Mouse (Mus musculus): Measurements from ENCODE around the gene Sag. TPM values are rescaled to one million over a fixed set of nuclear protein-coding genes. Genes with fewer than 3 reads are reported as not detected.
A peak's percentile ranks its signal among the peaks of the same experiment; 100 is the strongest.

The Sag gene
- polyA plus RNA-seq, 1 experiment from 2014 or later: 1.8 TPM

- Histone ChIP-seq H3K27ac (ENCODE audit: low read depth) (no peak overlapping the region), H3K36me3 (ENCODE audit: control insufficient read depth, insufficient read depth, low read length) (no peaks in the 10 kb centered on the region), H3K9me3 (ENCODE audit: control insufficient read depth, low read length) (no peaks in the 10 kb centered on the region), H3K4me2 (ENCODE audit: low read length) (no peak overlapping the region), H3K27me3 (replicated peaks; ENCODE audit: control insufficient read depth, insufficient read depth, low read length) (no peaks in the 10 kb centered on the region), H3K9ac (ENCODE audit: low read length) (no peak overlapping the region), H3K4me3 (ENCODE audit: low read depth, low read length) (no peak overlapping the region), H3K4me1 (replicated peaks; ENCODE audit: control insufficient read depth, insufficient read depth, low read length) (no peaks in the 10 kb centered on the region)
- no peak for DNase-seq (ENCODE audit: low spot score)
- no peak for ATAC-seq (replicated peaks; ENCODE audit: low FRiP score, low TSS enrichment, low read depth)
Measured at GRCm38 (mm10) chr1:87871546-87871945, 68.1 kb downstream of the Sag start.

- Histone ChIP-seq H3K4me3 (ENCODE audit: low read depth, low read length) (no peak overlapping the region), H3K9me3 (ENCODE audit: control insufficient read depth, low read length) (no peaks in the 10 kb centered on the region), H3K4me1 (replicated peaks; ENCODE audit: control insufficient read depth, insufficient read depth, low read length) (peaks cover 11% of the 10 kb centered on the region; the same call in 1 of the 2 replicates), H3K27ac (ENCODE audit: low read depth) (no peak overlapping the region), H3K9ac (ENCODE audit: low read length) (no peak overlapping the region), H3K36me3 (ENCODE audit: control insufficient read depth, insufficient read depth, low read length) (no peaks in the 10 kb centered on the region), H3K27me3 (replicated peaks; ENCODE audit: control insufficient read depth, insufficient read depth, low read length) (no peaks in the 10 kb centered on the region), H3K4me2 (ENCODE audit: low read length) (no peak overlapping the region)
- DNase-seq (ENCODE audit: low spot score) (no peak), ATAC-seq (replicated peaks; ENCODE audit: low FRiP score, low TSS enrichment, low read depth) (no peak)
Measured at GRCm38 (mm10) chr1:87873081-87873480, 69.6 kb downstream of the Sag start.

- no peaks in the 10 kb centered on the region for H3K27me3 ChIP-seq (replicated peaks; ENCODE audit: control insufficient read depth, insufficient read depth, low read length)
- H3K36me3 ChIP-seq (ENCODE audit: control insufficient read depth, insufficient read depth, low read length): no peaks in the 10 kb centered on the region
- H3K4me1 ChIP-seq (replicated peaks; ENCODE audit: control insufficient read depth, insufficient read depth, low read length): peaks cover 27% of the 10 kb centered on the region
- H3K9me3 ChIP-seq (ENCODE audit: control insufficient read depth, low read length): no peaks in the 10 kb centered on the region
- 92% methylated on average over 1 of the region's 1 CpGs for WGBS
- H3K4me2 ChIP-seq (ENCODE audit: low read length): no peak overlapping the region
- H3K4me3 ChIP-seq (ENCODE audit: low read depth, low read length): no peak overlapping the region
- no peak overlapping the region for H3K27ac ChIP-seq (ENCODE audit: low read depth)
- DNase-seq (ENCODE audit: low spot score) (no peak), ATAC-seq (replicated peaks; ENCODE audit: low FRiP score, low TSS enrichment, low read depth) (no peak)
- no peak overlapping the region for H3K9ac ChIP-seq (ENCODE audit: low read length)
Measured at GRCm38 (mm10) chr1:87876065-87876464, 72.6 kb downstream of the Sag start.

GRCm38 (mm10) chr1:87877552-87878283 lies 74.2 kb downstream of the Sag start:
- Histone ChIP-seq H3K4me2 (ENCODE audit: low read length) (0 out of 2 replicates have a peak overlapping the region, but pooled peaks have one; percentile 7), H3K27ac (ENCODE audit: low read depth) (peak overlapping the region; percentile 55), H3K36me3 (ENCODE audit: control insufficient read depth, insufficient read depth, low read length) (0 out of 2 replicates have a peak, but pooled peaks cover 8% of the 10 kb centered on the region), H3K9ac (ENCODE audit: low read length) (no peak overlapping the region), H3K27me3 (replicated peaks; ENCODE audit: control insufficient read depth, insufficient read depth, low read length) (no peaks in the 10 kb centered on the region), H3K4me1 (replicated peaks; ENCODE audit: control insufficient read depth, insufficient read depth, low read length) (peaks cover 33% of the 10 kb centered on the region), H3K4me3 (ENCODE audit: low read depth, low read length) (no peak overlapping the region), H3K9me3 (ENCODE audit: control insufficient read depth, low read length) (no peaks in the 10 kb centered on the region)
- DNase-seq (ENCODE audit: low spot score): no peak
- ATAC-seq (replicated peaks; ENCODE audit: low FRiP score, low TSS enrichment, low read depth): no peak
- 44% methylated on average over 9 of the region's 9 CpGs for WGBS

GRCm38 (mm10) chr1:87879034-87879433 lies 75.6 kb downstream of the Sag start:
- WGBS: 83% methylated on average over 3 of the region's 3 CpGs
- DNase-seq (ENCODE audit: low spot score) (no peak), ATAC-seq (replicated peaks; ENCODE audit: low FRiP score, low TSS enrichment, low read depth) (no peak)

GRCm38 (mm10) chr1:87879494-87880325 lies 76.2 kb downstream of the Sag start:
- Histone ChIP-seq H3K27me3 (replicated peaks; ENCODE audit: control insufficient read depth, insufficient read depth, low read length) (no peaks in the 10 kb centered on the region), H3K9ac (ENCODE audit: low read length) (no peak overlapping the region), H3K27ac (ENCODE audit: low read depth) (peak overlapping the region; percentile 34; the same call in 1 of the 2 replicates), H3K36me3 (ENCODE audit: control insufficient read depth, insufficient read depth, low read length) (peaks cover 27% of the 10 kb centered on the region), H3K9me3 (ENCODE audit: control insufficient read depth, low read length) (no peaks in the 10 kb centered on the region), H3K4me2 (ENCODE audit: low read length) (no peak overlapping the region), H3K4me3 (ENCODE audit: low read depth, low read length) (no peak overlapping the region), H3K4me1 (replicated peaks; ENCODE audit: control insufficient read depth, insufficient read depth, low read length) (peaks cover 33% of the 10 kb centered on the region)
- ATAC-seq (replicated peaks; ENCODE audit: low FRiP score, low TSS enrichment, low read depth) (peak; percentile 68; the same call in 1 of the 2 replicates), DNase-seq (ENCODE audit: low spot score) (no peak)
- 34% methylated on average over 3 of the region's 3 CpGs for WGBS

More at GRCm38 (mm10) chr1:87879034-87879433, 75.6 kb downstream of the Sag start:
- no peaks in the 10 kb centered on the region for H3K9me3 ChIP-seq (ENCODE audit: control insufficient read depth, low read length)
- peak overlapping the region; percentile 55; the same call in 1 of the 2 replicates for H3K27ac ChIP-seq (ENCODE audit: low read depth)
- peaks cover 33% of the 10 kb centered on the region for H3K4me1 ChIP-seq (replicated peaks; ENCODE audit: control insufficient read depth, insufficient read depth, low read length)
- no peaks in the 10 kb centered on the region for H3K27me3 ChIP-seq (replicated peaks; ENCODE audit: control insufficient read depth, insufficient read depth, low read length)
- no peak overlapping the region for H3K4me2 ChIP-seq (ENCODE audit: low read length)
- H3K4me3 ChIP-seq (ENCODE audit: low read depth, low read length): no peak overlapping the region
- peaks cover 20% of the 10 kb centered on the region for H3K36me3 ChIP-seq (ENCODE audit: control insufficient read depth, insufficient read depth, low read length)
- H3K9ac ChIP-seq (ENCODE audit: low read length): no peak overlapping the region

- H3K4me1 ChIP-seq (replicated peaks; ENCODE audit: control insufficient read depth, insufficient read depth, low read length): peaks cover 33% of the 10 kb centered on the region
- no peak for ATAC-seq (replicated peaks; ENCODE audit: low FRiP score, low TSS enrichment, low read depth)
- H3K9me3 ChIP-seq (ENCODE audit: control insufficient read depth, low read length): no peaks in the 10 kb centered on the region
- peak overlapping the region; percentile 34; the same call in 1 of the 2 replicates for H3K27ac ChIP-seq (ENCODE audit: low read depth)
- no peak for DNase-seq (ENCODE audit: low spot score)
- peaks cover 31% of the 10 kb centered on the region for H3K36me3 ChIP-seq (ENCODE audit: control insufficient read depth, insufficient read depth, low read length)
- H3K4me2 ChIP-seq (ENCODE audit: low read length): no peak overlapping the region
- no peak overlapping the region for H3K4me3 ChIP-seq (ENCODE audit: low read depth, low read length)
- WGBS: 86% methylated on average over 6 of the region's 6 CpGs
- H3K9ac ChIP-seq (ENCODE audit: low read length): no peak overlapping the region
- no peaks in the 10 kb centered on the region for H3K27me3 ChIP-seq (replicated peaks; ENCODE audit: control insufficient read depth, insufficient read depth, low read length)
Measured at GRCm38 (mm10) chr1:87880326-87880627, 76.8 kb downstream of the Sag start.

- Histone ChIP-seq H3K27ac (ENCODE audit: low read depth) (no peak overlapping the region), H3K4me1 (replicated peaks; ENCODE audit: control insufficient read depth, insufficient read depth, low read length) (peaks cover 33% of the 10 kb centered on the region), H3K9ac (ENCODE audit: low read length) (no peak overlapping the region), H3K4me3 (ENCODE audit: low read depth, low read length) (no peak overlapping the region), H3K9me3 (ENCODE audit: control insufficient read depth, low read length) (no peaks in the 10 kb centered on the region), H3K4me2 (ENCODE audit: low read length) (no peak overlapping the region), H3K36me3 (ENCODE audit: control insufficient read depth, insufficient read depth, low read length) (peaks cover 35% of the 10 kb centered on the region), H3K27me3 (replicated peaks; ENCODE audit: control insufficient read depth, insufficient read depth, low read length) (no peaks in the 10 kb centered on the region)
- ATAC-seq (replicated peaks; ENCODE audit: low FRiP score, low TSS enrichment, low read depth) (no peak), DNase-seq (ENCODE audit: low spot score) (no peak)
- WGBS: 55% methylated on average over 2 of the region's 2 CpGs
Measured at GRCm38 (mm10) chr1:87880856-87881255, 77.4 kb downstream of the Sag start.

All from intestine, embryonic 14.5 days (tissue).